8 mouse cellular contexts compared by ENCODE assay signal in the genomic region with DNA sequence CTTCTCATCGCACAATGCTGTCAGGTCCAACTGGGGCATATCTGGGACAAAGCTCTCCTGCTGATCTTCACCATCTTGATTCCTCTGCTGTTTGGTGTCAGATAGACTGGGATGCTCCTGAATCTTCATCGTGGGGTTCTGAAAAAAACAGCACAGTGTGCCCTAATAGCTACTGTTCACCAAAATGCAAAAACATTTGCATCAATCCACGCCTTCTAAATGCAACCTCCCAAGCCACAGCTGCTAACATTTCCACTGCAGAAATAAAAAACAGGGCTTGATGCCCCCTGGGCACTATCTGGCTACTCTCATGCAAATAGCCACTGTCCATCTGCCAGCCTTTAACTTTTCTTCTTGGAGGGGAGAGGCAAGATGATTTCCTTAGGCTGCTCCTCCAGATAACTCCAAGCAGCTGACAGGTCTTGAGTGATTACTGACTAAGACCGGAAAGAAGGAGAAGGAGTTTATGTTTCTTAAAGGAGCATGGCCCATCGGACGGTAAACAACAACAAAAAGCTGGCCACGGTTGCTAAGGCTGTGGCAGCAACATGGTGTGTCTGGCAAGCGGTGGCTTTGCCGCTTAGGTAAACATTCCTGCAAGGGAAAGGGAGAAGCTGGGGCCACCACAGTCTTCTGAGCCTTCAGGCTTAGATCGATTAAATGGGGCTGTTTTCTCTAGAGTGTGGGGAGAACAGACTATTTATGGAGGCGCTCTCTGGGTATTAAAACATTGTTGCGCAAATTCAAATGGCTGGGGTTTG. TPM values are rescaled to one million over a fixed set of nuclear protein-coding genes. Genes with fewer than 3 reads are reported as not detected.
DNase-seq lines count a peak whose midpoint lies in the region; ATAC-seq and TF ChIP-seq lines count a peak whose summit lies in the region.

No protein-coding gene starts in this region.

- H3K4me3 ChIP-seq in forebrain, embryonic 13.5 days: no peak overlapping the region
- H3K4me3 ChIP-seq in forebrain, embryonic 12.5 days (replicated peaks): no peak overlapping the region
- no peak overlapping the region for H3K4me3 ChIP-seq in lung, postnatal 0 days (ENCODE audit: low read depth, low read length)
- peak overlapping the region; percentile 8; the same call in 1 of the 2 replicates for H3K4me3 ChIP-seq in hindbrain, postnatal 0 days (ENCODE audit: low read length)
- H3K4me3 ChIP-seq in small intestine, adult 2 months (ENCODE audit: low read depth, low read length): peak overlapping the region; percentile 15; the same call in 1 of the 2 replicates

- H3K4me1 ChIP-seq in forebrain, embryonic 13.5 days: peaks cover 8% of the 10 kb centered on the region
- H3K4me1 ChIP-seq in forebrain, embryonic 12.5 days: peaks cover 10% of the 10 kb centered on the region; the same call in 1 of the 2 replicates
- H3K4me1 ChIP-seq in lung, postnatal 0 days (ENCODE audit: insufficient read depth, low read depth, low read length): peaks cover 3% of the 10 kb centered on the region; the same call in 1 of the 2 replicates
- peaks cover 8% of the 10 kb centered on the region; the same call in 1 of the 2 replicates for H3K4me1 ChIP-seq in hindbrain, postnatal 0 days (ENCODE audit: insufficient read depth, low read length)
- peaks cover 7% of the 10 kb centered on the region; the same call in 1 of the 2 replicates for H3K4me1 ChIP-seq in small intestine, adult 2 months (ENCODE audit: control insufficient read depth, insufficient read depth, insufficient read length, low read length)

- H3K9me3 ChIP-seq in forebrain, embryonic 13.5 days (replicated peaks): no peaks in the 10 kb centered on the region
- H3K9me3 ChIP-seq in forebrain, embryonic 12.5 days: no peaks in the 10 kb centered on the region
- no peaks in the 10 kb centered on the region for H3K9me3 ChIP-seq in lung, postnatal 0 days (ENCODE audit: low read length)
- H3K9me3 ChIP-seq in hindbrain, postnatal 0 days (ENCODE audit: low read length): no peaks in the 10 kb centered on the region

- peak; percentile 11 for DNase-seq in lung, postnatal 0 days (ENCODE audit: low spot score)
- DNase-seq in lung, postnatal 25 days (ENCODE audit: low spot score): no peak
- peak; percentile 47 for DNase-seq in hindbrain, postnatal 0 days (ENCODE audit: low spot score)
- no peak for DNase-seq in c-Kit-positive CD71-positive TER-119-positive erythroid progenitor cells, embryonic 14.5 days (ENCODE audit: low spot score)
- no peak for DNase-seq in B cell, adult 2 months

- no peaks in the 10 kb centered on the region for H3K27me3 ChIP-seq in forebrain, embryonic 13.5 days
- H3K27me3 ChIP-seq in forebrain, embryonic 12.5 days: no peaks in the 10 kb centered on the region
- no peaks in the 10 kb centered on the region for H3K27me3 ChIP-seq in lung, postnatal 0 days (replicated peaks; ENCODE audit: insufficient read depth, low read length)
- no peaks in the 10 kb centered on the region for H3K27me3 ChIP-seq in hindbrain, postnatal 0 days (ENCODE audit: insufficient read depth, low read length)
- H3K27me3 ChIP-seq in small intestine, adult 2 months (ENCODE audit: control insufficient read depth, insufficient read depth, low read length): no peaks in the 10 kb centered on the region

- H3K27ac ChIP-seq in forebrain, embryonic 13.5 days: no peak overlapping the region
- no peak overlapping the region for H3K27ac ChIP-seq in forebrain, embryonic 12.5 days
- H3K27ac ChIP-seq in lung, postnatal 0 days (ENCODE audit: low read length): no peak overlapping the region
- H3K27ac ChIP-seq in hindbrain, postnatal 0 days: peak overlapping the region; percentile 46; the same call in 1 of the 2 replicates
- no peak overlapping the region for H3K27ac ChIP-seq in small intestine, adult 2 months (ENCODE audit: insufficient read depth, low read depth, low read length)

- 59% methylated on average over 12 of the region's 12 CpGs for WGBS in forebrain, embryonic 13.5 days
- 50% methylated on average over 12 of the region's 12 CpGs for WGBS in forebrain, embryonic 12.5 days
- WGBS in lung, postnatal 0 days: 40% methylated on average over 12 of the region's 12 CpGs
- WGBS in hindbrain, postnatal 0 days: 25% methylated on average over 12 of the region's 12 CpGs
- WGBS in small intestine, adult 2 months: 71% methylated on average over 12 of the region's 12 CpGs

- no peak overlapping the region for H3K9ac ChIP-seq in forebrain, embryonic 13.5 days
- H3K9ac ChIP-seq in forebrain, embryonic 12.5 days: no peak overlapping the region
- H3K9ac ChIP-seq in lung, postnatal 0 days (replicated peaks; ENCODE audit: low read depth): no peak overlapping the region
- peak overlapping the region; percentile 28 for H3K9ac ChIP-seq in hindbrain, postnatal 0 days (replicated peaks; ENCODE audit: low read length)

- no peaks in the 10 kb centered on the region for H3K36me3 ChIP-seq in forebrain, embryonic 13.5 days (ENCODE audit: poor library complexity, severe bottlenecking)
- no peaks in the 10 kb centered on the region for H3K36me3 ChIP-seq in forebrain, embryonic 12.5 days (replicated peaks)
- H3K36me3 ChIP-seq in lung, postnatal 0 days (ENCODE audit: insufficient read depth, low read length): peaks cover 8% of the 10 kb centered on the region; the same call in 1 of the 2 replicates
- H3K36me3 ChIP-seq in hindbrain, postnatal 0 days (ENCODE audit: insufficient read depth, low read length): no peaks in the 10 kb centered on the region
- peaks cover 12% of the 10 kb centered on the region for H3K36me3 ChIP-seq in small intestine, adult 2 months (ENCODE audit: control insufficient read depth, insufficient read depth, low read length)

- no peak overlapping the region; the same call in 1 of the 2 replicates for H3K4me2 ChIP-seq in forebrain, embryonic 13.5 days
- no peak overlapping the region for H3K4me2 ChIP-seq in forebrain, embryonic 12.5 days
- no peak overlapping the region for H3K4me2 ChIP-seq in lung, postnatal 0 days (replicated peaks; ENCODE audit: low read depth, low read length)
- peak overlapping the region; percentile 33 for H3K4me2 ChIP-seq in hindbrain, postnatal 0 days (ENCODE audit: low read depth, low read length)

- no peak for TF ChIP-seq EP300 in lung, postnatal 0 days (IDR thresholded peaks at IDR 0.05)

- no peak for TF ChIP-seq CTCF in lung, postnatal 0 days (IDR thresholded peaks at IDR 0.05)
- no peak for TF ChIP-seq CTCF in hindbrain, postnatal 0 days (IDR thresholded peaks at IDR 0.05; ENCODE audit: low read depth)
- no peak for TF ChIP-seq CTCF in small intestine, adult 2 months (IDR thresholded peaks at IDR 0.05; ENCODE audit: extremely low read depth, insufficient read length, insufficient replicate concordance, low read depth, low read length)

- 0 out of 2 replicates have a peak, but pooled peaks have one; percentile 36 for ATAC-seq in forebrain, embryonic 13.5 days
- no peak for ATAC-seq in forebrain, embryonic 12.5 days (ENCODE audit: low FRiP score)
- ATAC-seq in lung, postnatal 0 days: no peak
- ATAC-seq in hindbrain, postnatal 0 days: peak; percentile 76

- no peak for TF ChIP-seq POLR2A in small intestine, adult 2 months (IDR thresholded peaks at IDR 0.05; ENCODE audit: low read depth, low read length)

RNA-seq across cellular contexts. Expression of gene Nap1l5, which starts 58.4 kb away (rescaled TPM):
- 49.1 and 52.6 TPM in 2 replicates for polyA plus RNA-seq in forebrain, embryonic 13.5 days (2015; fragmentation: Nextera tagmentation; extraction: Ambion mirVana)
- 42.1 and 44.8 TPM in 2 replicates for polyA plus RNA-seq in forebrain, embryonic 12.5 days (2016; fragmentation: Nextera tagmentation; extraction: Ambion mirVana)
- polyA plus RNA-seq in lung, postnatal 0 days (2015; fragmentation: Nextera tagmentation; extraction: Ambion mirVana): 0.75 and 0.93 TPM in 2 replicates
- 169 and 202 TPM in 2 replicates for total RNA-seq in hindbrain, postnatal 0 days (2014; rRNA removed)
- 670 and 683 TPM in 2 replicates for polyA plus RNA-seq in hindbrain, postnatal 0 days (2015; fragmentation: Nextera tagmentation; extraction: Ambion mirVana)
- 1.0 and 2.0 TPM in 2 replicates for polyA plus RNA-seq in small intestine, adult 2 months (2012; rRNA removed)

RNA-seq across cellular contexts. Expression of gene Fam13a, which starts 59.1 kb away (rescaled TPM):
- polyA plus RNA-seq in forebrain, embryonic 13.5 days (2015; fragmentation: Nextera tagmentation; extraction: Ambion mirVana): 5.6 and 6.6 TPM in 2 replicates
- 3.9 and 4.9 TPM in 2 replicates for polyA plus RNA-seq in forebrain, embryonic 12.5 days (2016; fragmentation: Nextera tagmentation; extraction: Ambion mirVana)
- 21.4 and 23.5 TPM in 2 replicates for polyA plus RNA-seq in lung, postnatal 0 days (2015; fragmentation: Nextera tagmentation; extraction: Ambion mirVana)
- total RNA-seq in hindbrain, postnatal 0 days (2014; rRNA removed): 2.9 and 5.1 TPM in 2 replicates
- 14.3 and 14.4 TPM in 2 replicates for polyA plus RNA-seq in hindbrain, postnatal 0 days (2015; fragmentation: Nextera tagmentation; extraction: Ambion mirVana)
- 1.3 and 2.5 TPM in 2 replicates for polyA plus RNA-seq in small intestine, adult 2 months (2012; rRNA removed)

Comparison
In these comparisons a context has a peak if more than half of its experiments do, and no peak if none do; other contexts are left out.
1. ATAC-seq: peak in forebrain, embryonic 13.5 days (single experiment) and hindbrain, postnatal 0 days (single experiment); none in forebrain, embryonic 12.5 days (single experiment) and lung, postnatal 0 days (single experiment).
2. DNase-seq: peak in lung, postnatal 0 days (single experiment) and hindbrain, postnatal 0 days (single experiment); none in lung, postnatal 25 days (single experiment), c-Kit-positive CD71-positive TER-119-positive erythroid progenitor cells, embryonic 14.5 days (single experiment) and B cell, adult 2 months (0 of 2).
3. H3K4me3 ChIP-seq: peak in hindbrain, postnatal 0 days (single experiment) and small intestine, adult 2 months (single experiment); none in forebrain, embryonic 13.5 days (single experiment), forebrain, embryonic 12.5 days (single experiment) and lung, postnatal 0 days (single experiment).
4. RNA of gene Nap1l5, which starts 58.4 kb away (polyA plus RNA-seq): 670 to 683 TPM in hindbrain, postnatal 0 days, 49.1 to 52.6 TPM in forebrain, embryonic 13.5 days and 42.1 to 44.8 TPM in forebrain, embryonic 12.5 days; 1.0 to 2.0 TPM in small intestine, adult 2 months and 0.75 to 0.93 TPM in lung, postnatal 0 days; every median in the first group is over 10 times any median in the second.